Mouse (Mus musculus) heart, postnatal 14 days (tissue): ENCODE data around the gene Cct7. TPM values are rescaled to one million over a fixed set of nuclear protein-coding genes. Genes with fewer than 3 reads are reported as not detected.
"Not testable (repeated sequence)": the region's sequence is repeated elsewhere in the genome, so short reads cannot be mapped to it uniquely, and the experiment has no call there.

ENCODE experiments used
- DNase-seq, 2 experiments: peaks; one replicate each; pipeline ENCODE4 v3.0.0; 2021 to 2022
- intact Hi-C: fragments of 180-260 bp; cut with DNase I; formaldehyde crosslinking; loops from one replicate; pipeline ENCODE4 v1.15.1; 2025
- long read RNA-seq, 2 experiments: library from polyadenylated mRNA; stranded (forward); transcript quantifications; one replicate each; pipeline ENCODE4 v2.0.0; 2021
- total RNA-seq, 2 experiments: library from RNA; stranded (reverse); gene quantifications; 2 replicates each; pipeline ENCODE4 v1.2.3; 2021

Cct7 gene
- total RNA-seq: 100 to 1,000 TPM; 134 to 141 TPM
- long read RNA-seq, experiment 1, transcript Cct7-201 (12 exons, 2,441 nt): major isoform, 323 of 346 reads
- long read RNA-seq, experiment 1, partial matches to known transcripts: 15 of 346 reads
- long read RNA-seq, experiment 1, other reads (novel, unspliced or antisense): 8 of 346 reads
- long read RNA-seq, experiment 2, transcript Cct7-201 (12 exons, 2,441 nt): major isoform, 265 of 283 reads
- long read RNA-seq, experiment 2, partial matches to known transcripts: 12 of 283 reads
- long read RNA-seq, experiment 2, other reads (novel, unspliced or antisense): 6 of 283 reads

DNA sequence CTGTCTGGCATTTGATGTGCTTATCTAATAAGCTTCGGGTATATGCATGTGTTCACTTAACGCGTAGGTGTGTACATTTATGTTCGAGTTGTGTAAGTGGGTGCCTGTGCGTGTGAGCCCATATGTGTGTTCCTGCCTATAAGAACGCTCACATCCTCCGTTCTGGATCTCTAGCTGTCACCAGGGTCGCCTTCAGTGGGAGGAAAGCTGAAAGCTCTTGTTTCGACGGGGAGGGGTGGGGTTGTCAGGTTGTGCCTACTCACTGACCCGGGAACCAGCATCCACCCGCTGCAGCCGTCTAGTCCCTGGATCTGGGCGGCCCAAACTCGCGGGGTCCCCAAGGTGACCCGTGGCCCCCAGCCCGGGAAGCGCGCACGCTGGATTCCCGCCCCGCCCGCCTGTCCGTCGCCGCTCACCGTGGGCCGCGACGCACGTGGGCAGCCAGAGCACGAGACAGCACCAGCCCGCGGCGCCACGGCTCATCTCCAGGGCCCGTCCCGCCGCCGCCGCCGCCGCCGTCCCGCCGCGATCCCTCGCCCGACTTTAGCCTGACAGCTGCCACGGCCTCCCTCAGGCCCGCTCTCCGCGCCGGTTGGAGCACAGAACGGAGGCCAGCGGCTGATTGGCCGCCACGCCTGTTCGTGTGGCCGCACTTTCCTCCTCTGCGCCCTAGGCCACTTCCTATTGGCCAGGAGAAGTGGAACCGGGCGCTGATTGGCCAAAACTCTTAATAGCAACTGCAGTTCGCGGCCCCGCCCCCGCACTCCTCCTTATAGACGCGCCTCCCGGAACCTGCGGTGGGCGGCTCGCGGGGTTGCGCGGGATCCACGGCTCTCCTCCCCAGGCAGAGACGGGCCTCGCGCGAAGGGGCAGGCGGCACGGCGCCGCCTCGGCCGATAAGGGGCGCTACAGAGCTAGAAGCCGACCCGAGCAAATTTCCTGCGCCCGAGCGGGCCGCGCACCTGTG, at the start of gene Cct7:
TSS of gene Cct7 (plus strand) at position 818 of the 967 bp plus-strand sequence.
- DNase-seq: peak; percentile 98
- intact Hi-C loops: loop anchor here (10.0 kb wide), 1 partner anchor 484 kb away; no protein-coding TSS in a partner anchor

DNA sequence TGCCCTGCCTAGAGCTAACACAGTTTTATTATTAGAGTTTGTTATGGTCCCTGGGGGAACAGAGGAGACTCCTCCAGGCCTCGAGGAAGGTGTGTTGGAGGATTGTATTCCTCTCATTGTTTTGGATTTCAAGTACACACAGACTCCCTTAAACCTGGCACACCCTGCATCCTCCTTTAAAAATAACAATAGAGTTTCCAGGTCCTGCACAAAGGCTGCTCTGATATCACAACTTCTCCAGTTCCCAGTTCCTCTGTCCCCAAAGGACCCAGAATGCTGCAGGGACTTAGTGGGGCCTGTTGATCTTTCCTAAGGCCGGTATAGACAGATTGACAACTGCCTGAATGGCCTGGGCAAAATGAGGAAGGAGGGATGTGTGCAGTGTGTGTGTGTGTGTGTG, 48.7 kb upstream of the Cct7 start:
- DNase-seq: peak; percentile 20 to 27
- intact Hi-C loops: no loop called here

GRCm38 (mm10) chr6:85403039-85403438, 48.3 kb upstream of the Cct7 start:
- DNase-seq: no peak
- intact Hi-C loops: no loop called here

DNA sequence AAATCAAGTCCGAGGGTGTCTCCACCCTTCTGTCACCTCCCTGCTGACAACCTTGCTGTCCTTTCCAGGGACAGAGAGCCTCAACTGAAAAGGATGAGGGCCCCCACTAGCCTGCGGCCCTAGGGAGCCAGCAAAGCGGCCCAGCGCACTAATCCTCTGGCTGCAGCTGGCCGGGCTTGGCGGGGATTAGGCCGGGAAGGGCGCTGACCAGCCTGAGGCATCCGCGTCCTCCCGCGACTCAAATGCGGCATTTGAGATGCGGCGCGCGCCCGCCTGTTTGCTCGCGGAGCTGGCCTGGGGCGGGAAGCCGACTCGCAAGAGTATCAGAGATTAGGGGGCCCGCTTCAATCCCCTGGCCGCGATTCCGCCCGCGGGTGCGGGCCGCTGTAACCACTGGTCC, 42.3 kb upstream of the Cct7 start:
- intact Hi-C loops: no loop called here
- no peak for DNase-seq

- intact Hi-C loops: loop anchor here (2.0 kb wide), 2 partner anchors 148 to 250 kb away; no protein-coding TSS in a partner anchor
- peak; percentile 75 for DNase-seq
These were observed 40.5 kb upstream of the Cct7 start for GRCm38 (mm10) chr6:85410771-85411273.

- intact Hi-C loops: no loop called here
- DNase-seq: no peak
These were observed 35.5 kb upstream of the Cct7 start for GRCm38 (mm10) chr6:85415829-85416228.

DNA sequence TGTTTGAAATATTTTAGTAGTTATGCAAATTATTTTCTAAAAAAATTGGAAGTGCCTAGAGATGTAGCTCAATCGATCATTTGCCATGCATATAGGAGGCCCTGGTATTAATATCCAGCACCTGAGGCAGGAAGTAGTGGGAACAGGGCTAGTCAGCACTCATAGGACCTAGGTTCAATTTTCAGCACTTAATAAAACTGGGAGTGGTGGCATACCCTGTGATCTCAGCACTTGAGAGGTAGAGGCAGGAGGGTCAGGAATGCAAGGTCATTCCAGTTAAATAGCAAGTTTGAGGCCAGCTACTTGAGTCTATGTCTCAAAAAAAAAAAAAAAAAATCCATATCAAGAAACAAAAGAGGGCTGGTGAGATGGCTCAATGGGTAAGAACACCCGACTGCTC, 32.2 kb upstream of the Cct7 start:
- intact Hi-C loops: no loop called here
- no peak for DNase-seq

GRCm38 (mm10) chr6:85423836-85424379, 27.4 kb upstream of the Cct7 start, which contains the start of gene Noto:
TSS of gene Noto (plus strand) at chr6:85423886.
- intact Hi-C loops: no loop called here
- no peak for DNase-seq

DNA sequence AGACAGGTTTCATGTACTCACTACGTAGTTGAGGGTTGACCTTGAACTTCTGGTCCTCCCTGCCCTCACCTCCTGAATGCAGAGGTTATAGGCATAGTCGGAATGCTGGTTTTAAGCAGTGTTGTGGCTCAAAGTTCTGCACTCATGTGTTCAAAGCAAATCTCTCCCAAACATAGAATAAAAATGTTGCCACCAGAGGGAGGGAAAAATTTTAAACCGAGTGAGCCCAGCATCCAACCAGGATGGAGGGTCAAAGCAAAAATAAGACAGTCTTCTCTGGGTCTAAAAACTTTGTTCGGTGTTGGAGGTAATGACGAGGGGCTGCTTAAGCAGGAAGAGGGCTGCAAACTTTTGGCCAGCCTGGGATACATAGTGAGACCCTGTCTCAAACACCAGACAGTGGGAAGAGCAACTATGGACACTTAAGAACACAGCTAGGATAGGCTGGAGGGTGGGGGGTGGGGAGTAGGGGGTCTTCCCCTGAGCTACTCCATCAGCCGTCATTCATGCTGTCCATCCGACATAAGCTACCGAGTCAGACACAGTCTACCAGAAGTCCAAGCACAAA, 20.0 kb upstream of the Cct7 start:
- DNase-seq: no peak
- intact Hi-C loops: no loop called here

DNA sequence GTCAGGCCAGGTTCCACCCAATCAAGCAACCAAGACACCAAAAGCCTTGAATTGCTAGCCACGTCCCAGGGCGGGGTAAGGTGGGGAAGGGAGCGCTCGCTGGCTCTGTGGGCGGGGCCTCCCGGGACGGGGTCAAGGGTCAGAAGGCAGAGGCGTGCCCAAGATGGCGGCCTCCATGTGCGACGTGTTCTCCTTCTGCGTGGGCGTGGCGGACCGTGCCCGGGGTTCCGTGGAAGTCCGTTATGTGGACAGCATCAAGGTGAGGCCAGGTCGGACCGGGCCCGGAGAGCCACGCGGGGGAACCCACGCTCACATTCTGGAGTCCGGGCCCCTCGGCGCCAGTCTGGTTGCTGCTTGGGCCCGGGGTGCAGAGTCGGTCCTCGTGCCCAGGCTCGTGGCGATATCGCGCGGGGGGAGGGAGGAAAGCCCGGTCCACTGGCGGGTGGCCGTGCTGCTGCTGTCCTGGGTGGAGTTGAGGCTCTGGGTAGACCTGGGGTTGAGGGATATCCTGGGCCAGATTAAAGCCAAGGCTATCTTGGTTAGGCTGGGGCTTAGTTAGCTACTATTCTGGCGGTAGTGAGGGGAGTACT, 19.4 kb upstream of the Cct7 start, which contains the start of gene Smyd5:
TSS of gene Smyd5 (plus strand) at position 148 of the 590 bp plus-strand sequence.
- peak; percentile 78 to 87 for DNase-seq
- intact Hi-C loops: no loop called here

- intact Hi-C loops: no loop called here
- no peak for DNase-seq
These were observed 17.4 kb upstream of the Cct7 start for GRCm38 (mm10) chr6:85433865-85434264.

- intact Hi-C loops: no loop called here
- DNase-seq: no peak
These were observed 15.1 kb upstream of the Cct7 start for GRCm38 (mm10) chr6:85436204-85436603.

DNA sequence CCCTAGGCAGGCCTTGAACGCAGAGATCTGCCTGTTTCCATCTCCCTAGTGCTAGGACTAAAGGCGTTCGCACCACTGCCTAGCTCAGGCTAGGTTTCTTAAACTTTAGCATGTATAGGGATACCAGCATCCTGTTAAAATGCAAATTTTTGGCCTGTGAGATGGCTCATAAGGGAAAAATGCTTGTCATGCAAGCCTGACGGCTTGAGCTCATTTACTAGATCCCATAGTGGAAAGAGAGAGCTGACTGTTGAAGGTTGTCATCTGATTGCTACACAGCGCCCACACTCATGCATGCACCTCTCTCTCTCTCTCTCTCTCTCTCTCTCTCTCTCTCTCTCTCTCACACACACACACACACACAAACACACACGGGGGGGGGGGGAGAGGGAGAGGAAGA, 14.7 kb upstream of the Cct7 start:
- intact Hi-C loops: no loop called here
- no peak for DNase-seq

- DNase-seq: no peak
- intact Hi-C loops: no loop called here
These were observed 10.2 kb upstream of the Cct7 start for GRCm38 (mm10) chr6:85441142-85441541.

- intact Hi-C loops: no loop called here
- DNase-seq: no peak
These were observed 7.7 kb upstream of the Cct7 start for GRCm38 (mm10) chr6:85443488-85444233.

DNA sequence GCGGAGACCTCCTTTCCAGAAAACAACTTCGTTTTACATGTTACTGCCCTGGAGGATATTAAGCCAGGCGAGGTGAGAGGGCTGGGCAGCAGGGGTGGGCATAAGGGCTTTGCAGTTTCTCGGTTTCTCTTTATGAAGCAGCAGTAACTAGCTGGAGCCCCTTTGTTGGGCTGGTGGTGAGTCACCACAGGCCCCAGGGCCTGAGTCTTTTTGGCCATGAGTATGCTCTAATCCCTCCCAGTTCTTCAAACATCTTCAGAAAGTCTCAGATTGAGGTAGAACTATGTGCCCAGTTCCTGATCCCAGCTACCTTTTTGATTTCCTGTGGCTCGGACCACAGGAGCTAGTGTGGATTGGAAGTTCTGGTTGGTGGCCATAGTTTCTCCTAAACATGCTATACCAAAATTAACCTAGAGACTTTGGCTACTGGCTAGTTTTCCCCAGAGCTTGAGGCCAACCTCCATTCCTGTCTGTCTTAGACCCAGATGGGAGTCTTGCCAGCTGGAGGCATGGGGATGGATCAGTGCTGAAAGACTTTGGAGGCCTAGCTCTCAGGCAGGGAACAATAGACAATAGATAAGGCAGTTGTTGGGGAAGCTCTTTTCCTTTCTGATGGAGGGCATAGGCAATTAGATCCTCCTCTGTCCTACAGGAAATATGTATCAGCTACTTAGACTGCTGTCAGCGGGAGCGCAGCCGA, 6.9 kb upstream of the Cct7 start:
- intact Hi-C loops: no loop called here
- no peak for DNase-seq

DNA sequence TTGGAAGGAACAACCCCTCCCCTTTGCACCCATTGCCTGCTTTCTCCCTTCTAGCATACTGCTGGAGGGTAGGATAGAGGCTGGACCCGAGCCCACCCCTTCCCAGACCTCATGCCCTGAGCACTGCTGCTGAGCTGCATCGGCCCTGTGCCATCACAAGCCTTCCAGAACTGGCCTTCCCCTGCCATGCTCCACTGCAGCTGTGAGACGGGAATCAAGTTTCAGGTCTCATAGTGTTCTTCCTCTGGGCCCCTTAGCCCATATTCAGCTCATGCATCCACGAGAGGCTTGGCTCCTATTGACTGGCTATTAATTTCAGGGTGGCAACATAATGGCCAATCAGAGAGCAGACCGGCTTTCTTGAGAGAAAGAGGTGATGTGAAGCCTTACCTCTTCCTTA, 6.0 kb upstream of the Cct7 start:
- no peak for DNase-seq
- intact Hi-C loops: no loop called here

GRCm38 (mm10) chr6:85447351-85447750, 4.0 kb upstream of the Cct7 start:
- DNase-seq: no peak
- intact Hi-C loops: no loop called here

DNA sequence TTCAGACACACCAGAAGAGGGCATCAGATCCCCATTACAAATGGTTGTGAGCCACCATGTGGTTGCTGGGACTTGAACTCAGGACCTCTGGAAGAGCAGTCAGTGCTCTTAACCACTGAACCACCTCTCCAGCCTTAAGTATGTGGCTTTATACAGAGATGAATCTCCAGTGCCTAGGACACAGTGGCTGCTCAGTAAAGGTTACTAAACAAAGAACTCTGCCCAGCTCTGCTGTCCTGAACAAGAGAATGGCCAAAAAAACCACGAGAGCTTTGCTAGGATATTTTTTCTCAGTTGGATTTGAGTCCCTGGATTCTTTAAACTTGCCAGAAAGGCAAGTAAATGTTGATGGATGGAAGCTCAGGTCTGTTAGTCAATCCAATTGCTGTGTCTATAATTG, 1.2 kb upstream of the Cct7 start:
- DNase-seq: not testable (repeated sequence)
- intact Hi-C loops: loop anchor here (10.0 kb wide), 1 partner anchor 485 kb away; no protein-coding TSS in a partner anchor
